Mouse (Mus musculus) spleen, postnatal 14 days (tissue): ENCODE measurements around the gene Dapl1.

Experiments
- DNase-seq, 2 experiments: peaks; one replicate each; pipeline ENCODE4 v3.0.0; 2021 to 2022; ENCODE audit warnings: low spot score in 2 of 2

Dapl1 gene

GRCm38 (mm10) chr2:59484438-59484837 is at the start of gene Dapl1:
Dapl1 (plus strand) TSS chr2:59484653.
- DNase-seq = peak in 1 of 2 experiments; percentile 11

- no peak for DNase-seq
Observed at GRCm38 (mm10) chr2:59434820-59435219, 49.6 kb upstream of the Dapl1 start.

GRCm38 (mm10) chr2:59437684-59438393 is 46.6 kb upstream of the Dapl1 start:
- peak in 1 of 2 experiments; percentile 4 for DNase-seq

GRCm38 (mm10) chr2:59438479-59438935 is 45.9 kb upstream of the Dapl1 start:
- peak in 1 of 2 experiments; percentile 13 for DNase-seq

- no peak for DNase-seq
Observed at GRCm38 (mm10) chr2:59439824-59440223, 44.6 kb upstream of the Dapl1 start.

- peak; percentile 15 to 24 for DNase-seq
Observed at GRCm38 (mm10) chr2:59440481-59440880, 44.0 kb upstream of the Dapl1 start.

GRCm38 (mm10) chr2:59441681-59442080 is 42.8 kb upstream of the Dapl1 start:
- no peak for DNase-seq

GRCm38 (mm10) chr2:59446671-59447070 is 37.8 kb upstream of the Dapl1 start:
- no peak for DNase-seq

- DNase-seq = no peak
Observed at GRCm38 (mm10) chr2:59447712-59448111, 36.7 kb upstream of the Dapl1 start.

GRCm38 (mm10) chr2:59448516-59448915 is 35.9 kb upstream of the Dapl1 start:
- no peak for DNase-seq

GRCm38 (mm10) chr2:59448921-59449320 is 35.5 kb upstream of the Dapl1 start:
- DNase-seq = no peak

- DNase-seq = no peak
Observed at GRCm38 (mm10) chr2:59451675-59452074, 32.8 kb upstream of the Dapl1 start.

- DNase-seq = no peak
Observed at GRCm38 (mm10) chr2:59452102-59452501, 32.4 kb upstream of the Dapl1 start.

- DNase-seq = no peak
Observed at GRCm38 (mm10) chr2:59462086-59462485, 22.4 kb upstream of the Dapl1 start.

- DNase-seq = no peak
Observed at GRCm38 (mm10) chr2:59463428-59464182, 20.8 kb upstream of the Dapl1 start.

- DNase-seq = no peak
Observed at GRCm38 (mm10) chr2:59465671-59466070, 18.8 kb upstream of the Dapl1 start.

GRCm38 (mm10) chr2:59466358-59466757 is 18.1 kb upstream of the Dapl1 start:
- DNase-seq = no peak

- no peak for DNase-seq
Observed at GRCm38 (mm10) chr2:59467085-59467484, 17.4 kb upstream of the Dapl1 start.

GRCm38 (mm10) chr2:59467976-59468375 is 16.5 kb upstream of the Dapl1 start:
- DNase-seq = no peak

- no peak for DNase-seq
Observed at GRCm38 (mm10) chr2:59469590-59470245, 14.7 kb upstream of the Dapl1 start.

GRCm38 (mm10) chr2:59470326-59471031 is 14.0 kb upstream of the Dapl1 start:
- no peak for DNase-seq
